Mouse (Mus musculus): ENCODE measurements around the gene Bmp5.

- TF ChIP-seq CTCF (IDR thresholded peaks at IDR 0.05; ENCODE audit: borderline replicate concordance, insufficient read depth, low read depth, low read length) (no peak), POLR2A (IDR thresholded peaks at IDR 0.05; ENCODE audit: borderline replicate concordance, insufficient read depth, low read length) (no peak)
These were observed 121.8 kb downstream of the Bmp5 start for GRCm38 (mm10) chr9:75896918-75897317.

All from cerebellum, adult 2 months (tissue).